Mouse (Mus musculus): ENCODE measurements around the gene Pax5.

DNA sequence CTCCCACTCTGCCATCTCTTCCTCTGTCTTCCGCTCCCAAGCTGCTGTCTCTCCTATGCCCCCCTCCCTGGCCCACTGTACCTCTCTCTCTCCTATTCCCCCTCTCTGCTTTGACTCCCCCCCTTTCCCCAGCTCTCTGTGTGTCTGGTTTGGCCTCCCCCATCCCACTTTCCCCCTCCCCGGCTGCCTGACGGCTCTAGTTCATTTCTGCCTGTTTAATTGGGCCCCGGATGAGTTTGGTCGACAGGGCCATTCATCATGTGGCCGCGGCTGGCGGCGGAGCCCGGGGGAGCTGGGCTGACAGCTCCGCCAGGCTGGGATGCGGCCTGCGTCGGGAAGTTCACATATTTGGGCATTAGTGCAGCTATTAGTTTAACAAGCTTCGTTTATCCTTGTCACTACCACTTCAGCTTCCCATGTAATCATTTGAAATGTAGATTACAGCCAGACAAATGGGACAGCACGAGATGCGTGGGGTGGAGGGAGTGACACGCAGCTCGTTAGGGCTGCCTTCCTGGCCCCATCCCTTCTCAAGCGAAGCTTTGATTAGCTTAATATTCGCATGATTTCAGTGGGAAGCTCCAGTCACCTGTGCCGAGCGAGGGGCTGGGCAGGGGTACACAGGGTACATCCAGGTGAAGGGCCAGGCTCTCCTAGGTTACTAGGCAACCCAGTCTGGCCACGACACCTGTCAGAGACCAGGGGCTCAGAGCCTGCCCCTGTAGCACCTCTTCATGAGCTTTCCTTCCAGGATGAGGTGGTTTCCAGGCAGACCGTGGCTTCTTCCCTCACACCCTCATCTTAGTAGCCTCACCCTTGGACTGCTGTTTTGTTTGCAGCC lies 201.7 kb downstream of the Pax5 start:
- no peak for TF ChIP-seq CTCF (IDR thresholded peaks at IDR 0.05; ENCODE audit: borderline replicate concordance, insufficient read depth, low read length)
- no peak for TF ChIP-seq POLR2A (IDR thresholded peaks at IDR 0.05; ENCODE audit: low read depth, low read length)

All from embryonic fibroblast, embryonic 13.5 days (primary cell).